Mouse (Mus musculus): ENCODE results near the gene Clpx. TPM values are rescaled to one million over a fixed set of nuclear protein-coding genes. Genes with fewer than 3 reads are reported as not detected.

Clpx gene
- total RNA-seq, 1 experiment = 24.1 TPM

GRCm38 (mm10) chr9:65302327-65302983, 8.4 kb downstream of the Clpx start:
- DNase-seq (ENCODE audit: low read depth, low spot score) = no peak
- Histone ChIP-seq H3K4me3 (ENCODE audit: insufficient read depth in 1 of 2, low read depth in 1 of 2, low read length in 2 of 2, poor library complexity in 1 of 2, severe bottlenecking in 1 of 2) (no peak overlapping the region), H3K9ac (ENCODE audit: insufficient read depth, low read depth, low read length, poor library complexity, severe bottlenecking) (no peak overlapping the region), H3K9me3 (ENCODE audit: control insufficient read depth, insufficient read depth, low read depth, low read length) (no peaks in the 10 kb centered on the region), H3K4me1 (ENCODE audit: control insufficient read depth in 2 of 2, insufficient read depth in 2 of 2, low read length in 2 of 2, poor library complexity in 1 of 2) (no peaks in the 10 kb centered on the region), H3K27ac (ENCODE audit: insufficient read depth, low read depth, low read length, poor library complexity, severe bottlenecking) (no peak overlapping the region), H3K36me3 (ENCODE audit: control insufficient read depth, insufficient read depth, low read length, poor library complexity, severe bottlenecking) (no peaks in the 10 kb centered on the region)
- no peak for TF ChIP-seq HCFC1 (IDR thresholded peaks at IDR 0.05; ENCODE audit: borderline replicate concordance, insufficient read depth, low read length)
- TF ChIP-seq CHD2 (IDR thresholded peaks at IDR 0.05; ENCODE audit: low read depth, low read length) = no peak
- no peak for TF ChIP-seq ZC3H11A (IDR thresholded peaks at IDR 0.05; ENCODE audit: borderline replicate concordance, low read depth, low read length)
- TF ChIP-seq MAFK (IDR thresholded peaks at IDR 0.05; ENCODE audit: insufficient read depth, low read depth, low read length) = no peak
- no peak for TF ChIP-seq ZNF384 (IDR thresholded peaks at IDR 0.05; ENCODE audit: low read depth, low read length)
- in situ Hi-C loops (cut with MboI; ENCODE audit: low sequenced_read_pairs in 2 of 2, unreplicated experiment in 2 of 2) = no loop called here

- no peak overlapping the region for H3K4me3 ChIP-seq (ENCODE audit: insufficient read depth in 1 of 2, low read depth in 1 of 2, low read length in 2 of 2, poor library complexity in 1 of 2, severe bottlenecking in 1 of 2)
- no peaks in the 10 kb centered on the region for H3K9me3 ChIP-seq (ENCODE audit: control insufficient read depth, insufficient read depth, low read depth, low read length)
- H3K4me1 ChIP-seq (ENCODE audit: control insufficient read depth in 2 of 2, insufficient read depth in 2 of 2, low read length in 2 of 2, poor library complexity in 1 of 2) = no peaks in the 10 kb centered on the region
- no peak for TF ChIP-seq MAFK (IDR thresholded peaks at IDR 0.05; ENCODE audit: insufficient read depth, low read depth, low read length)
- TF ChIP-seq HCFC1 (IDR thresholded peaks at IDR 0.05; ENCODE audit: borderline replicate concordance, insufficient read depth, low read length) = no peak
- TF ChIP-seq ZNF384 (IDR thresholded peaks at IDR 0.05; ENCODE audit: low read depth, low read length) = no peak
- no peak for TF ChIP-seq ZC3H11A (IDR thresholded peaks at IDR 0.05; ENCODE audit: borderline replicate concordance, low read depth, low read length)
- TF ChIP-seq CHD2 (IDR thresholded peaks at IDR 0.05; ENCODE audit: low read depth, low read length) = no peak
- H3K27ac ChIP-seq (ENCODE audit: insufficient read depth, low read depth, low read length, poor library complexity, severe bottlenecking) = no peak overlapping the region
- in situ Hi-C loops (cut with MboI; ENCODE audit: low sequenced_read_pairs in 2 of 2, unreplicated experiment in 2 of 2) = no loop called here
- no peak overlapping the region for H3K9ac ChIP-seq (ENCODE audit: insufficient read depth, low read depth, low read length, poor library complexity, severe bottlenecking)
- H3K36me3 ChIP-seq (ENCODE audit: control insufficient read depth, insufficient read depth, low read length, poor library complexity, severe bottlenecking) = peaks cover 2% of the 10 kb centered on the region; the same call in 1 of the 2 replicates
- no peak for DNase-seq (ENCODE audit: low read depth, low spot score)
These were observed 9.5 kb downstream of the Clpx start for GRCm38 (mm10) chr9:65303586-65303985.

- Histone ChIP-seq H3K4me3 (ENCODE audit: insufficient read depth in 1 of 2, low read depth in 1 of 2, low read length in 2 of 2, poor library complexity in 1 of 2, severe bottlenecking in 1 of 2) (no peak overlapping the region), H3K9ac (ENCODE audit: insufficient read depth, low read depth, low read length, poor library complexity, severe bottlenecking) (no peak overlapping the region), H3K4me1 (ENCODE audit: control insufficient read depth in 2 of 2, insufficient read depth in 2 of 2, low read length in 2 of 2, poor library complexity in 1 of 2) (no peaks in the 10 kb centered on the region), H3K36me3 (ENCODE audit: control insufficient read depth, insufficient read depth, low read length, poor library complexity, severe bottlenecking) (peaks cover 5% of the 10 kb centered on the region), H3K27ac (ENCODE audit: insufficient read depth, low read depth, low read length, poor library complexity, severe bottlenecking) (no peak overlapping the region), H3K9me3 (ENCODE audit: control insufficient read depth, insufficient read depth, low read depth, low read length) (no peaks in the 10 kb centered on the region)
- DNase-seq (ENCODE audit: low read depth, low spot score) = no peak
- in situ Hi-C loops (cut with MboI; ENCODE audit: low sequenced_read_pairs in 2 of 2, unreplicated experiment in 2 of 2) = no loop called here
- TF ChIP-seq HCFC1 (IDR thresholded peaks at IDR 0.05; ENCODE audit: borderline replicate concordance, insufficient read depth, low read length) (no peak), ZNF384 (IDR thresholded peaks at IDR 0.05; ENCODE audit: low read depth, low read length) (no peak), MAFK (IDR thresholded peaks at IDR 0.05; ENCODE audit: insufficient read depth, low read depth, low read length) (no peak), CHD2 (IDR thresholded peaks at IDR 0.05; ENCODE audit: low read depth, low read length) (no peak), ZC3H11A (IDR thresholded peaks at IDR 0.05; ENCODE audit: borderline replicate concordance, low read depth, low read length) (no peak)
These were observed 10.2 kb downstream of the Clpx start for GRCm38 (mm10) chr9:65304300-65304699.

- Histone ChIP-seq H3K4me3 (ENCODE audit: insufficient read depth in 1 of 2, low read depth in 1 of 2, low read length in 2 of 2, poor library complexity in 1 of 2, severe bottlenecking in 1 of 2) (no peak overlapping the region), H3K9ac (ENCODE audit: insufficient read depth, low read depth, low read length, poor library complexity, severe bottlenecking) (no peak overlapping the region), H3K9me3 (ENCODE audit: control insufficient read depth, insufficient read depth, low read depth, low read length) (no peaks in the 10 kb centered on the region), H3K4me1 (ENCODE audit: control insufficient read depth in 2 of 2, insufficient read depth in 2 of 2, low read length in 2 of 2, poor library complexity in 1 of 2) (no peaks in the 10 kb centered on the region), H3K36me3 (ENCODE audit: control insufficient read depth, insufficient read depth, low read length, poor library complexity, severe bottlenecking) (peaks cover 8% of the 10 kb centered on the region), H3K27ac (ENCODE audit: insufficient read depth, low read depth, low read length, poor library complexity, severe bottlenecking) (no peak overlapping the region)
- TF ChIP-seq CHD2 (IDR thresholded peaks at IDR 0.05; ENCODE audit: low read depth, low read length) (no peak), MAFK (IDR thresholded peaks at IDR 0.05; ENCODE audit: insufficient read depth, low read depth, low read length) (no peak), ZNF384 (IDR thresholded peaks at IDR 0.05; ENCODE audit: low read depth, low read length) (no peak), ZC3H11A (IDR thresholded peaks at IDR 0.05; ENCODE audit: borderline replicate concordance, low read depth, low read length) (no peak), HCFC1 (IDR thresholded peaks at IDR 0.05; ENCODE audit: borderline replicate concordance, insufficient read depth, low read length) (no peak)
- in situ Hi-C loops (cut with MboI; ENCODE audit: low sequenced_read_pairs in 2 of 2, unreplicated experiment in 2 of 2) = no loop called here
- DNase-seq (ENCODE audit: low read depth, low spot score) = no peak
These were observed 12.6 kb downstream of the Clpx start for GRCm38 (mm10) chr9:65306672-65307071.

Measured in ES-E14 (cell line).